Mouse (Mus musculus) lung, postnatal 0 days (tissue): ENCODE results near the gene Samd1.

Experiments used
- CTCF ChIP-seq: IDR thresholded peaks from 2 replicates; pipeline ENCODE4 v1.5.1; 2016; ENCODE audit warnings: antibody characterized with exemption, mild to moderate bottlenecking
- EP300 ChIP-seq: IDR thresholded peaks from 2 replicates; pipeline ENCODE4 v1.6.1; 2016; ENCODE audit warnings: antibody characterized with exemption, mild to moderate bottlenecking, control low read depth

GRCm38 (mm10) chr8:84015833-84016232 is 18.4 kb downstream of the Samd1 start:
- TF ChIP-seq CTCF (peak; percentile 9; the same call in 1 of the 2 replicates), EP300 (no peak)
